Comparison of ENCODE assay signal across 8 mouse cellular contexts in the genomic region with DNA sequence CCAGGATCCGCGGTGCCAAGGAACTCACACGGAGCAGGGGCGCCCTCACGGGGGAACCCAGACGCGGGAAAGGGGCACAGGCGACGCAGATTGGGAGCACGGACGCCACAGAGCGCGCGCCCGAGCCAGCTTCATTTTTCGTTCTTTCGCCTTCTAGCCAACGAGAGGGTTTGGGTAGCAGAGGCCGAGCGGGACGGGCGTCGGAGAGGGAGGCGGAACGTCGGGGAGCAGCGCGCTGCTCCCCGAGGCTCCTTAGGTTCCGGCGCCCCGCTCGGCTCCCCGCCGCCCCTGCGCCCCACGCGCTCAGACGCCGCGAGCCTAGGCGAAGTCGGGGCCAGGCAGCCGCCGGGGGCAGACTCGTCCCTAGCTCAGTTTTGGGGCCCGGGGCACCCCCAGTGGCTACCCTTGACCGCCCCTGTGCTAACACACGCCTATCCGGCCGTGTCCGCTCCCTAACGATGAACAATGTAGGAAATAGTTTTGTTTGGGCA. TPM values are rescaled to one million over a fixed set of nuclear protein-coding genes. Genes with fewer than 3 reads are reported as not detected.
A peak's percentile ranks its signal among the peaks of the same experiment; 100 is the strongest.
DNase-seq lines count a peak whose midpoint lies in the region; ATAC-seq lines count a peak whose summit lies in the region.

No protein-coding gene starts in this region.

- H3K36me3 ChIP-seq in heart, embryonic 12.5 days = peaks cover 29% of the 10 kb centered on the region
- H3K36me3 ChIP-seq in hindbrain, embryonic 10.5 days = peaks cover 18% of the 10 kb centered on the region; the same call in 1 of the 2 replicates
- no peaks in the 10 kb centered on the region for H3K36me3 ChIP-seq in midbrain, embryonic 13.5 days

- peak overlapping the region; percentile 80 for H3K4me2 ChIP-seq in heart, embryonic 12.5 days
- peak overlapping the region; percentile 27 for H3K4me2 ChIP-seq in midbrain, embryonic 13.5 days (replicated peaks)

- intact Hi-C loops in left cerebral cortex, postnatal 14 days (cut with DNase I) = no loop called here

- H3K27ac ChIP-seq in heart, embryonic 12.5 days (ENCODE audit: poor library complexity, severe bottlenecking) = peak overlapping the region; percentile 83
- H3K27ac ChIP-seq in hindbrain, embryonic 10.5 days = peak overlapping the region; percentile 37; the same call in 1 of the 2 replicates
- no peak overlapping the region for H3K27ac ChIP-seq in midbrain, embryonic 13.5 days

- H3K27me3 ChIP-seq in heart, embryonic 12.5 days (replicated peaks) = peaks cover 48% of the 10 kb centered on the region
- peaks cover 88% of the 10 kb centered on the region for H3K27me3 ChIP-seq in hindbrain, embryonic 10.5 days (ENCODE audit: insufficient read depth, poor library complexity, severe bottlenecking)
- peaks cover 82% of the 10 kb centered on the region for H3K27me3 ChIP-seq in midbrain, embryonic 13.5 days

- peaks cover 10% of the 10 kb centered on the region for H3K4me1 ChIP-seq in heart, embryonic 12.5 days (replicated peaks)
- H3K4me1 ChIP-seq in hindbrain, embryonic 10.5 days (replicated peaks) = peaks cover 32% of the 10 kb centered on the region
- H3K4me1 ChIP-seq in midbrain, embryonic 13.5 days (replicated peaks) = peaks cover 26% of the 10 kb centered on the region

- no peak for ATAC-seq in heart, embryonic 12.5 days (ENCODE audit: insufficient number of reproducible peaks, low FRiP score)
- ATAC-seq in common myeloid progenitor, adult 5-6 weeks (replicated peaks; ENCODE audit: low read depth, poor library complexity, severe bottlenecking) = 0 out of 2 replicates have a peak, but pooled peaks have one; percentile 20
- no peak for ATAC-seq in midbrain, embryonic 13.5 days

- peak overlapping the region; percentile 83 for H3K9ac ChIP-seq in heart, embryonic 12.5 days
- no peak overlapping the region for H3K9ac ChIP-seq in midbrain, embryonic 13.5 days (replicated peaks)

- WGBS in heart, embryonic 12.5 days = under 1% methylated on average over 53 of the region's 53 CpGs
- WGBS in hindbrain, embryonic 10.5 days = 1% methylated on average over 53 of the region's 53 CpGs
- under 1% methylated on average over 53 of the region's 53 CpGs for WGBS in midbrain, embryonic 13.5 days

- H3K9me3 ChIP-seq in heart, embryonic 12.5 days (replicated peaks) = peaks cover 10% of the 10 kb centered on the region
- peaks cover 14% of the 10 kb centered on the region for H3K9me3 ChIP-seq in hindbrain, embryonic 10.5 days
- 0 out of 2 replicates have a peak, but pooled peaks cover under 1% of the 10 kb centered on the region for H3K9me3 ChIP-seq in midbrain, embryonic 13.5 days

- H3K4me3 ChIP-seq in heart, embryonic 12.5 days = peak overlapping the region; percentile 50
- H3K4me3 ChIP-seq in hindbrain, embryonic 10.5 days = peak overlapping the region; percentile 36
- peak overlapping the region; percentile 13 for H3K4me3 ChIP-seq in midbrain, embryonic 13.5 days (replicated peaks)

- DNase-seq in heart, adult 8-10 months (ENCODE audit: low spot score) = no peak
- DNase-seq in hindbrain, embryonic 10.5 days (ENCODE audit: low spot score) = peak; percentile 47
- DNase-seq in left cerebral cortex, postnatal 14 days (ENCODE audit: low spot score in 2 of 2) = no peak
- DNase-seq in gastrocnemius, adult 18-20 months (ENCODE audit: low spot score) = no peak
- no peak for DNase-seq in urinary bladder, postnatal 36 days (ENCODE audit: low spot score in 2 of 2)

RNA-seq across cellular contexts. Expression of gene Igf2, which starts 2.6 kb away (rescaled TPM):
- 1,315 and 1,354 TPM in 2 replicates for polyA plus RNA-seq in heart, embryonic 12.5 days (2016; fragmentation: Nextera tagmentation; extraction: Ambion mirVana)
- 10 to 100 TPM; 53.1 to 76.2 (median 63.4) TPM for total RNA-seq in heart, adult 8-10 months (2022)
- not detected in 2 replicates for total RNA-seq in common myeloid progenitor, adult 5-6 weeks (2017)
- polyA plus RNA-seq in hindbrain, embryonic 10.5 days (2016; fragmentation: Nextera tagmentation; extraction: Ambion mirVana) = 219 and 247 TPM in 2 replicates
- polyA plus RNA-seq in midbrain, embryonic 13.5 days (2015; fragmentation: Nextera tagmentation; extraction: Ambion mirVana) = 96.3 and 112 TPM in 2 replicates
- total RNA-seq in left cerebral cortex, postnatal 14 days (2021) = 100 to 1,000 TPM; 179 to 218 TPM
- 10 to 100 TPM; 20.0 to 29.0 TPM for total RNA-seq in gastrocnemius, adult 18-20 months (2021)

RNA-seq across cellular contexts. Expression of gene Gm49394, which starts 5.8 kb away (rescaled TPM):
- 0.04 and 0.21 TPM in 2 replicates for polyA plus RNA-seq in heart, embryonic 12.5 days (2016; fragmentation: Nextera tagmentation; extraction: Ambion mirVana)
- total RNA-seq in heart, adult 8-10 months (2022) = under 1 TPM in 1 of 4 experiments, not detected in 3; 0.09 TPM
- not detected in 2 replicates for total RNA-seq in common myeloid progenitor, adult 5-6 weeks (2017)
- polyA plus RNA-seq in hindbrain, embryonic 10.5 days (2016; fragmentation: Nextera tagmentation; extraction: Ambion mirVana) = not detected in 2 replicates
- not detected in 2 replicates for polyA plus RNA-seq in midbrain, embryonic 13.5 days (2015; fragmentation: Nextera tagmentation; extraction: Ambion mirVana)
- total RNA-seq in left cerebral cortex, postnatal 14 days (2021) = under 1 TPM in 1 of 2 experiments, not detected in 1; 0.11 TPM
- not detected for total RNA-seq in gastrocnemius, adult 18-20 months (2021)

Comparison
In these comparisons a context has a peak if more than half of its experiments do, and no peak if none do; other contexts are left out.
1. RNA of gene Igf2, which starts 2.6 kb away (total RNA-seq): 179 to 218 TPM in left cerebral cortex, postnatal 14 days, 53.1 to 76.2 TPM in heart, adult 8-10 months and 20.0 to 29.0 TPM in gastrocnemius, adult 18-20 months; not detected in common myeloid progenitor, adult 5-6 weeks; every median in the first group is over 10 times any median in the second.
2. Peak in every context shown above with its lines, with median percentiles within 50 percentile points of each other: H3K4me3 ChIP-seq.